Mouse (Mus musculus): ENCODE data around the gene Stx5a. TPM values are rescaled to one million over a fixed set of nuclear protein-coding genes. Genes with fewer than 3 reads are reported as not detected.
A peak's percentile ranks its signal among the peaks of the same experiment; 100 is the strongest.
"Not testable (repeated sequence)": the region's sequence is repeated elsewhere in the genome, so short reads cannot be mapped to it uniquely, and the experiment has no call there.

Stx5a gene
- polyA plus RNA-seq, 1 experiment from 2014 or later, result 103 TPM

GRCm38 (mm10) chr19:8714653-8715481 is 26.3 kb upstream of the Stx5a start:
- no peak for DNase-seq (ENCODE audit: low spot score)
- ATAC-seq (ENCODE audit: low FRiP score), result no peak
- Histone ChIP-seq H3K4me3 (replicated peaks; ENCODE audit: low read length) (no peak overlapping the region; the same call in 1 of the 2 replicates), H3K36me3 (replicated peaks; ENCODE audit: control insufficient read depth, insufficient read depth) (peaks cover 19% of the 10 kb centered on the region), H3K4me1 (replicated peaks; ENCODE audit: control insufficient read depth, insufficient read depth, low read length) (peaks cover 32% of the 10 kb centered on the region), H3K27ac (no peak overlapping the region), H3K9ac (no peak overlapping the region), H3K4me2 (replicated peaks) (0 out of 2 replicates have a peak overlapping the region, but pooled peaks have one; percentile 4), H3K9me3 (ENCODE audit: control insufficient read depth, low read length) (no peaks in the 10 kb centered on the region), H3K27me3 (ENCODE audit: control insufficient read depth, insufficient read depth, low read length) (no peaks in the 10 kb centered on the region)
- WGBS, result 72% methylated on average over 10 of the region's 10 CpGs

- ATAC-seq (ENCODE audit: low FRiP score) (no peak), DNase-seq (ENCODE audit: low spot score) (no peak)
- Histone ChIP-seq H3K36me3 (replicated peaks; ENCODE audit: control insufficient read depth, insufficient read depth) (peaks cover 10% of the 10 kb centered on the region), H3K9ac (no peak overlapping the region), H3K4me3 (replicated peaks; ENCODE audit: low read length) (no peak overlapping the region), H3K9me3 (ENCODE audit: control insufficient read depth, low read length) (no peaks in the 10 kb centered on the region), H3K27ac (no peak overlapping the region), H3K4me1 (replicated peaks; ENCODE audit: control insufficient read depth, insufficient read depth, low read length) (peaks cover 23% of the 10 kb centered on the region), H3K27me3 (ENCODE audit: control insufficient read depth, insufficient read depth, low read length) (no peaks in the 10 kb centered on the region), H3K4me2 (replicated peaks) (no peak overlapping the region)
- 62% methylated on average over 10 of the region's 10 CpGs for WGBS
These were observed 25.1 kb upstream of the Stx5a start for GRCm38 (mm10) chr19:8715868-8716766.

GRCm38 (mm10) chr19:8716767-8717475 is 24.3 kb upstream of the Stx5a start:
- DNase-seq (ENCODE audit: low spot score) (no peak), ATAC-seq (ENCODE audit: low FRiP score) (no peak)
- no peak overlapping the region for H3K9ac ChIP-seq
- 65% methylated on average over 8 of the region's 10 CpGs for WGBS
- peaks cover 23% of the 10 kb centered on the region for H3K4me1 ChIP-seq (replicated peaks; ENCODE audit: control insufficient read depth, insufficient read depth, low read length)
- no peaks in the 10 kb centered on the region for H3K9me3 ChIP-seq (ENCODE audit: control insufficient read depth, low read length)
- H3K4me3 ChIP-seq (replicated peaks; ENCODE audit: low read length), result no peak overlapping the region
- no peaks in the 10 kb centered on the region for H3K27me3 ChIP-seq (ENCODE audit: control insufficient read depth, insufficient read depth, low read length)
- no peak overlapping the region for H3K27ac ChIP-seq
- no peak overlapping the region for H3K4me2 ChIP-seq (replicated peaks)
- H3K36me3 ChIP-seq (replicated peaks; ENCODE audit: control insufficient read depth, insufficient read depth), result 0 out of 2 replicates have a peak, but pooled peaks cover 3% of the 10 kb centered on the region

GRCm38 (mm10) chr19:8718357-8718756 is 22.9 kb upstream of the Stx5a start:
- no peak overlapping the region for H3K4me2 ChIP-seq (replicated peaks)
- ATAC-seq (ENCODE audit: low FRiP score), result no peak
- 62% methylated on average over 3 of the region's 3 CpGs for WGBS

GRCm38 (mm10) chr19:8719037-8719436 is 22.2 kb upstream of the Stx5a start:
- H3K27ac ChIP-seq; H3K36me3 ChIP-seq (replicated peaks; ENCODE audit: control insufficient read depth, insufficient read depth); H3K4me3 ChIP-seq (replicated peaks; ENCODE audit: low read length); H3K4me2 ChIP-seq (replicated peaks); DNase-seq (ENCODE audit: low spot score); H3K9ac ChIP-seq; ATAC-seq (ENCODE audit: low FRiP score); H3K27me3 ChIP-seq (ENCODE audit: control insufficient read depth, insufficient read depth, low read length); H3K9me3 ChIP-seq (ENCODE audit: control insufficient read depth, low read length): not testable (repeated sequence)
- peaks cover 20% of the 10 kb centered on the region for H3K4me1 ChIP-seq (replicated peaks; ENCODE audit: control insufficient read depth, insufficient read depth, low read length)

More at GRCm38 (mm10) chr19:8718357-8718756, 22.9 kb upstream of the Stx5a start:
- Histone ChIP-seq H3K9me3 (ENCODE audit: control insufficient read depth, low read length) (no peaks in the 10 kb centered on the region), H3K36me3 (replicated peaks; ENCODE audit: control insufficient read depth, insufficient read depth) (0 out of 2 replicates have a peak, but pooled peaks cover 3% of the 10 kb centered on the region), H3K27me3 (ENCODE audit: control insufficient read depth, insufficient read depth, low read length) (no peaks in the 10 kb centered on the region), H3K27ac (no peak overlapping the region), H3K4me1 (replicated peaks; ENCODE audit: control insufficient read depth, insufficient read depth, low read length) (peaks cover 20% of the 10 kb centered on the region), H3K4me3 (replicated peaks; ENCODE audit: low read length) (no peak overlapping the region), H3K9ac (no peak overlapping the region)
- DNase-seq (ENCODE audit: low spot score), result peak; percentile 63

GRCm38 (mm10) chr19:8721378-8721777 is 19.8 kb upstream of the Stx5a start:
- Histone ChIP-seq H3K9ac (0 out of 2 replicates have a peak overlapping the region, but pooled peaks have one; percentile 82), H3K4me1 (replicated peaks; ENCODE audit: control insufficient read depth, insufficient read depth, low read length) (peaks cover 28% of the 10 kb centered on the region), H3K27me3 (ENCODE audit: control insufficient read depth, insufficient read depth, low read length) (no peaks in the 10 kb centered on the region), H3K9me3 (ENCODE audit: control insufficient read depth, low read length) (no peaks in the 10 kb centered on the region), H3K36me3 (replicated peaks; ENCODE audit: control insufficient read depth, insufficient read depth) (peaks cover 24% of the 10 kb centered on the region), H3K4me2 (replicated peaks) (peak overlapping the region; percentile 84), H3K4me3 (replicated peaks; ENCODE audit: low read length) (peak overlapping the region; percentile 67), H3K27ac (no peak overlapping the region)
- no peak for ATAC-seq (ENCODE audit: low FRiP score)
- no peak for DNase-seq (ENCODE audit: low spot score)
- WGBS, result 84% methylated on average over 1 of the region's 1 CpGs

- Histone ChIP-seq H3K27me3 (ENCODE audit: control insufficient read depth, insufficient read depth, low read length) (no peaks in the 10 kb centered on the region), H3K4me1 (replicated peaks; ENCODE audit: control insufficient read depth, insufficient read depth, low read length) (peaks cover 28% of the 10 kb centered on the region), H3K36me3 (replicated peaks; ENCODE audit: control insufficient read depth, insufficient read depth) (peaks cover 31% of the 10 kb centered on the region), H3K4me3 (replicated peaks; ENCODE audit: low read length) (peak overlapping the region; percentile 67), H3K9me3 (ENCODE audit: control insufficient read depth, low read length) (no peaks in the 10 kb centered on the region), H3K9ac (peak overlapping the region; percentile 82), H3K27ac (peak overlapping the region; percentile 95), H3K4me2 (replicated peaks) (peak overlapping the region; percentile 84)
- ATAC-seq (ENCODE audit: low FRiP score) (no peak), DNase-seq (ENCODE audit: low spot score) (no peak)
- 63% methylated on average over 4 of the region's 4 CpGs for WGBS
These were observed 19.2 kb upstream of the Stx5a start for GRCm38 (mm10) chr19:8722021-8722420.

- Histone ChIP-seq H3K9me3 (ENCODE audit: control insufficient read depth, low read length) (no peaks in the 10 kb centered on the region), H3K4me2 (replicated peaks) (peak overlapping the region; percentile 84), H3K9ac (peak overlapping the region; percentile 82), H3K27me3 (ENCODE audit: control insufficient read depth, insufficient read depth, low read length) (no peaks in the 10 kb centered on the region), H3K36me3 (replicated peaks; ENCODE audit: control insufficient read depth, insufficient read depth) (peaks cover 33% of the 10 kb centered on the region), H3K27ac (peak overlapping the region; percentile 95), H3K4me1 (replicated peaks; ENCODE audit: control insufficient read depth, insufficient read depth, low read length) (peaks cover 28% of the 10 kb centered on the region), H3K4me3 (replicated peaks; ENCODE audit: low read length) (peak overlapping the region; percentile 67)
- peak; percentile 0; the same call in 1 of the 2 replicates for ATAC-seq (ENCODE audit: low FRiP score)
- DNase-seq (ENCODE audit: low spot score), result no peak
- WGBS, result 2% methylated on average over 5 of the region's 5 CpGs
These were observed 18.7 kb upstream of the Stx5a start for GRCm38 (mm10) chr19:8722559-8722906.
